Mouse (Mus musculus) testis, adult 2 months (tissue): ENCODE measurements around the gene Snai3.

ENCODE experiments used
- CTCF ChIP-seq: fragments of 200-500 bp; IDR thresholded peaks from 2 replicates; pipeline ENCODE4 v1.5.1; 2012; ENCODE audit warnings: low read depth, mild to moderate bottlenecking, inconsistent platforms, low read length, moderate library complexity; ENCODE audit not compliant: control insufficient read depth, insufficient read depth, insufficient replicate concordance
- POLR2A ChIP-seq: fragments of 200-500 bp; IDR thresholded peaks from 2 replicates; pipeline ENCODE4 v1.6.1; 2012; ENCODE audit warnings: low read depth, mild to moderate bottlenecking, inconsistent platforms, low read length, moderate library complexity; ENCODE audit not compliant: control insufficient read depth

GRCm38 (mm10) chr8:122442781-122443180 is 17.8 kb downstream of the Snai3 start:
- TF ChIP-seq CTCF = no peak
- no peak for TF ChIP-seq POLR2A
